In the genomic region with DNA sequence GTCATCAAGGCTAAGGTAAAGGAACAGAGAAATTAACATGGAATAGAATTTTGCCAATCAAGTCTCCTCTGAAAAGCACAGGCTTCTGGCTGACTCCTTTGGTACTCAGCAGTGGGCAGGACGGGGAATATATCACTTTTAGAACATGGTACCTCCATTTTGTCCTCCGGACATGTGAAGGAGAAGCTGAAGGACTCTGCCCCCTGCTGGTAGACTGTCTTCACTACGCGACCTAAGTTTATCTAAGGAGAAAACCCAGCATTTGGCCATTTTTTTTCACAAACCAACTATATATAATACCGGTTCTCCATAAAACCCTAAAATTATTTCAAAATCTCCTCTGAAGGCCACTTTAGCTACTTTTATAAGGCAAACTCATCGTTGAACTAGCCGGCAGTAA, we compare ENCODE assay signal across 10 mouse cellular contexts. TPM values are rescaled to one million over a fixed set of nuclear protein-coding genes. Genes with fewer than 3 reads are reported as not detected.
DNase-seq lines count a peak whose midpoint lies in the region; ATAC-seq lines count a peak whose summit lies in the region.
"Had no signal": no experiment of that assay in that cellular context is flagged by ENCODE, and none has a peak within 500 bp of the region (broad histone marks: within the 10 kb centered on the region; RNA-seq: fewer than 3 reads in every experiment).

No protein-coding gene starts in this region.

- no peaks in the 10 kb centered on the region for H3K36me3 ChIP-seq in hindbrain, embryonic 11.5 days (ENCODE audit: control insufficient read depth, insufficient read depth, low read length)
- H3K36me3 ChIP-seq in hindbrain, embryonic 12.5 days, result no peaks in the 10 kb centered on the region
- no peaks in the 10 kb centered on the region for H3K36me3 ChIP-seq in embryonic facial prominence, embryonic 10.5 days (replicated peaks)
- H3K36me3 ChIP-seq: heart, embryonic 15.5 days had no signal

- no peaks in the 10 kb centered on the region for H3K4me1 ChIP-seq in hindbrain, embryonic 11.5 days (replicated peaks; ENCODE audit: control insufficient read depth, insufficient read depth, low read length)
- H3K4me1 ChIP-seq in hindbrain, embryonic 12.5 days, result no peaks in the 10 kb centered on the region
- no peaks in the 10 kb centered on the region for H3K4me1 ChIP-seq in embryonic facial prominence, embryonic 10.5 days
- H3K4me1 ChIP-seq: heart, embryonic 15.5 days had no signal

- H3K27ac ChIP-seq in hindbrain, embryonic 11.5 days (ENCODE audit: low read depth, low read length), result no peak overlapping the region
- no peak overlapping the region for H3K27ac ChIP-seq in hindbrain, embryonic 12.5 days
- no peak overlapping the region for H3K27ac ChIP-seq in embryonic facial prominence, embryonic 10.5 days (replicated peaks)
- H3K27ac ChIP-seq: heart, embryonic 15.5 days had no signal

- WGBS in hindbrain, embryonic 11.5 days, result 70% methylated on average over 7 of the region's 7 CpGs
- WGBS in hindbrain, embryonic 12.5 days, result 76% methylated on average over 7 of the region's 7 CpGs
- 72% methylated on average over 7 of the region's 7 CpGs for WGBS in embryonic facial prominence, embryonic 10.5 days

- H3K4me2 ChIP-seq in hindbrain, embryonic 11.5 days (replicated peaks; ENCODE audit: low read depth, low read length), result no peak overlapping the region
- no peak overlapping the region for H3K4me2 ChIP-seq in hindbrain, embryonic 12.5 days (replicated peaks)
- H3K4me2 ChIP-seq: heart, embryonic 15.5 days had no signal

- H3K9me3 ChIP-seq in hindbrain, embryonic 11.5 days (ENCODE audit: control insufficient read depth, low read length), result no peaks in the 10 kb centered on the region
- H3K9me3 ChIP-seq in hindbrain, embryonic 12.5 days (replicated peaks), result no peaks in the 10 kb centered on the region
- H3K9me3 ChIP-seq in embryonic facial prominence, embryonic 10.5 days, result no peaks in the 10 kb centered on the region
- H3K9me3 ChIP-seq: heart, embryonic 15.5 days had no signal

- no peak; the same call in 1 of the 2 replicates for ATAC-seq in hindbrain, embryonic 11.5 days (ENCODE audit: low FRiP score)
- no peak for ATAC-seq in hindbrain, embryonic 12.5 days (ENCODE audit: low FRiP score)

- H3K9ac ChIP-seq in hindbrain, embryonic 11.5 days (ENCODE audit: low read depth, low read length), result no peak overlapping the region
- no peak overlapping the region for H3K9ac ChIP-seq in hindbrain, embryonic 12.5 days
- H3K9ac ChIP-seq: heart, embryonic 15.5 days had no signal

- intact Hi-C loops in heart, postnatal 36 days (cut with DNase I), result no loop called here

- no peaks in the 10 kb centered on the region for H3K27me3 ChIP-seq in hindbrain, embryonic 11.5 days (ENCODE audit: control insufficient read depth, insufficient read depth, low read length)
- H3K27me3 ChIP-seq in hindbrain, embryonic 12.5 days, result no peaks in the 10 kb centered on the region
- H3K27me3 ChIP-seq in embryonic facial prominence, embryonic 10.5 days (replicated peaks; ENCODE audit: low read depth, poor library complexity, severe bottlenecking), result no peaks in the 10 kb centered on the region
- H3K27me3 ChIP-seq: heart, embryonic 15.5 days had no signal

- no peak overlapping the region for H3K4me3 ChIP-seq in hindbrain, embryonic 11.5 days (ENCODE audit: low read depth, low read length)
- H3K4me3 ChIP-seq in hindbrain, embryonic 12.5 days, result no peak overlapping the region
- H3K4me3 ChIP-seq in embryonic facial prominence, embryonic 10.5 days, result no peak overlapping the region
- H3K4me3 ChIP-seq: heart, embryonic 15.5 days had no signal

- DNase-seq in hindbrain, embryonic 11.5 days (ENCODE audit: low spot score), result peak; percentile 54
- DNase-seq in thymus, postnatal 14 days, result peak; percentile 3
- no peak for DNase-seq in thymus, postnatal 25 days
- DNase-seq in embryonic facial prominence, embryonic 10.5 days (ENCODE audit: low spot score), result peak; percentile 46
- DNase-seq in frontal cortex, postnatal 14 days (ENCODE audit: low spot score in 2 of 2), result no peak
- DNase-seq in adrenal gland, adult 2 months, result no peak
- DNase-seq in heart, postnatal 36 days, result no peak
- DNase-seq: layer of hippocampus, postnatal 36 days had no signal

RNA-seq across cellular contexts. Expression of gene Krtap19-9b, which starts 6.2 kb away (rescaled TPM):
- polyA plus RNA-seq in hindbrain, embryonic 11.5 days (2014; fragmentation: Nextera tagmentation; extraction: Ambion mirVana), result not detected in 2 replicates
- not detected in 2 replicates for polyA plus RNA-seq in hindbrain, embryonic 12.5 days (2016; fragmentation: Nextera tagmentation; extraction: Ambion mirVana)
- polyA plus RNA-seq in embryonic facial prominence, embryonic 10.5 days (2016; fragmentation: Nextera tagmentation; extraction: Ambion mirVana), result not detected in 2 replicates
- not detected for total RNA-seq in adrenal gland, adult 2 months (2021)
- polyA plus RNA-seq in adrenal gland, adult 2 months (2012; rRNA removed), result not detected in 2 replicates
- not detected for total RNA-seq in heart, postnatal 36 days (2021)
- total RNA-seq: layer of hippocampus, postnatal 36 days had no signal
- polyA plus RNA-seq: heart, embryonic 15.5 days had no signal

RNA-seq across cellular contexts. Expression of gene Krtap16-3, which starts 24.4 kb away (rescaled TPM):
- polyA plus RNA-seq in hindbrain, embryonic 11.5 days (2014; fragmentation: Nextera tagmentation; extraction: Ambion mirVana), result not detected in 2 replicates
- not detected in 2 replicates for polyA plus RNA-seq in hindbrain, embryonic 12.5 days (2016; fragmentation: Nextera tagmentation; extraction: Ambion mirVana)
- polyA plus RNA-seq in embryonic facial prominence, embryonic 10.5 days (2016; fragmentation: Nextera tagmentation; extraction: Ambion mirVana), result not detected in 2 replicates
- not detected for total RNA-seq in adrenal gland, adult 2 months (2021)
- not detected in 2 replicates for polyA plus RNA-seq in adrenal gland, adult 2 months (2012; rRNA removed)
- total RNA-seq in heart, postnatal 36 days (2021), result not detected
- total RNA-seq: layer of hippocampus, postnatal 36 days had no signal
- polyA plus RNA-seq: heart, embryonic 15.5 days had no signal

RNA-seq across cellular contexts. Expression of gene Krtap19-5, which starts 42.0 kb away (rescaled TPM):
- not detected in 2 replicates for polyA plus RNA-seq in hindbrain, embryonic 11.5 days (2014; fragmentation: Nextera tagmentation; extraction: Ambion mirVana)
- polyA plus RNA-seq in hindbrain, embryonic 12.5 days (2016; fragmentation: Nextera tagmentation; extraction: Ambion mirVana), result not detected in 2 replicates
- not detected in 2 replicates for polyA plus RNA-seq in embryonic facial prominence, embryonic 10.5 days (2016; fragmentation: Nextera tagmentation; extraction: Ambion mirVana)
- total RNA-seq in adrenal gland, adult 2 months (2021), result not detected
- not detected in 2 replicates for polyA plus RNA-seq in adrenal gland, adult 2 months (2012; rRNA removed)
- not detected for total RNA-seq in heart, postnatal 36 days (2021)
- total RNA-seq: layer of hippocampus, postnatal 36 days had no signal
- polyA plus RNA-seq: heart, embryonic 15.5 days had no signal

RNA-seq across cellular contexts. Expression of gene Krtap19-4, which starts 53.4 kb away (rescaled TPM):
- not detected in 2 replicates for polyA plus RNA-seq in hindbrain, embryonic 11.5 days (2014; fragmentation: Nextera tagmentation; extraction: Ambion mirVana)
- not detected in 2 replicates for polyA plus RNA-seq in hindbrain, embryonic 12.5 days (2016; fragmentation: Nextera tagmentation; extraction: Ambion mirVana)
- not detected in 2 replicates for polyA plus RNA-seq in embryonic facial prominence, embryonic 10.5 days (2016; fragmentation: Nextera tagmentation; extraction: Ambion mirVana)
- not detected for total RNA-seq in adrenal gland, adult 2 months (2021)
- polyA plus RNA-seq in adrenal gland, adult 2 months (2012; rRNA removed), result not detected in 2 replicates
- total RNA-seq in heart, postnatal 36 days (2021), result not detected
- total RNA-seq: layer of hippocampus, postnatal 36 days had no signal
- polyA plus RNA-seq: heart, embryonic 15.5 days had no signal

Comparison
In these comparisons a context has a peak if more than half of its experiments do, and no peak if none do; other contexts are left out.
1. DNase-seq: peak in hindbrain, embryonic 11.5 days (single experiment), thymus, postnatal 14 days (single experiment) and embryonic facial prominence, embryonic 10.5 days (single experiment); none in thymus, postnatal 25 days (single experiment), frontal cortex, postnatal 14 days (0 of 2), adrenal gland, adult 2 months (single experiment) and heart, postnatal 36 days (0 of 2).